Mouse (Mus musculus): Measurements from ENCODE around the gene Uap1l1.
"Not testable (repeated sequence)": the region's sequence is repeated elsewhere in the genome, so short reads cannot be mapped to it uniquely, and the experiment has no call there.

The Uap1l1 gene

DNA sequence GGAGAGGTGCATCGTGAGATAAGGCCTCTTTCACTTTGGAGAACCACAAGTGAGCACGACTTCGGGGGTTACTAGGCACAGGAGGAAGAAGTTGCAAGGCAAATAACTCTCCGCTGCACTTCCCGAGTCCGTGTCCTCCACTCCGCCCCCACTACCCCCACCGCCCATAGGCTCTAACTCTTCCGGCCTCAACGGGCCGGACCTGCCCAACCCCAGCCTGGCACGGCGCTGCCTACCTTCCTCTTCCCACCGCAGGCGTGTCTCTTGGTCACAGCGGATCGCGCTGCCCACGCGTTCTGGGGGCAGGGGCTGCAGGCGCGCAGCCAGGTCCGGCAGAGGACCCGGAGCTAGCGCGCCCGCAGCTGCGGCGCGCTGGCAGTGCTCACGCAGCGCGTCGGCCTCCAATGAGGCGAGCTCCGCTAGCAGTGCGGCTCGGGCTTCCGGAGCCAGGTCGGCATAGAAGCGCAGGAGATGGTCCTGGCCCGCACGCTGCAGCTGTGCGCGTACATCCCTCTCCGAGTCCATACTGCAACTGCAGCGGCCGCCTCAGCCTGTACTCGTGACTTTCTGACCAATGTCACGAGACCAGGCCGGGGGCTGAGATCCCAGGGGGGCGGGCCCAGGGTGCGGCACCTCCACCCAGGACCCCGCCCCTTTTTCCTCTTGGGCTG lies at the start of gene Uap1l1:
Gene Uap1l1, minus strand, starts transcription at position 592 of the 671 bp plus-strand sequence.
- DNase-seq (ENCODE audit: low read depth, low spot score) = peak; percentile 81
- peaks cover 2% of the 10 kb centered on the region; the same call in 1 of the 2 replicates for H3K36me3 ChIP-seq (ENCODE audit: control insufficient read depth, insufficient read depth, low read length, poor library complexity, severe bottlenecking)
- no peaks in the 10 kb centered on the region for H3K27me3 ChIP-seq (ENCODE audit: control insufficient read depth, insufficient read depth, low read length, poor library complexity, severe bottlenecking)

DNA sequence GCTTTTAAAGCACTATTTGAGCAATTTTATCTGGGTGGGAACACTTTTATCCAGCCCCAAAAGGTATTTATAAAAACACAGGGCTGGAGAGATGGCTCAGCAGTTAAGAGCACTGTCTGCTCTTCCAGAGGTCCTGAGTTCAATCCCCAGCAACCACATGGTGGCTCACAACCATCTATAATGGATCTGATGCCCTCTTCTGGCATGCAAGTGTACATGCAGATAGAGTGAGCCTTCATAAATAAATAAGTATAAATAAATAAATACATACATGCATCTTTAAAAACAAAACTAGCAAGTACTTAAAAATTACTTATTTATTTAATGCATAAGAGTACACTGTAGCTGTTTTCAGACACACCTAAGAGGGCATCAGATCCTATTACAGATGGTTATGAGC lies 48.0 kb upstream of the Uap1l1 start:
- not testable (repeated sequence) for H3K27me3 ChIP-seq (ENCODE audit: control insufficient read depth, insufficient read depth, low read length, poor library complexity, severe bottlenecking); DNase-seq (ENCODE audit: low read depth, low spot score)

DNA sequence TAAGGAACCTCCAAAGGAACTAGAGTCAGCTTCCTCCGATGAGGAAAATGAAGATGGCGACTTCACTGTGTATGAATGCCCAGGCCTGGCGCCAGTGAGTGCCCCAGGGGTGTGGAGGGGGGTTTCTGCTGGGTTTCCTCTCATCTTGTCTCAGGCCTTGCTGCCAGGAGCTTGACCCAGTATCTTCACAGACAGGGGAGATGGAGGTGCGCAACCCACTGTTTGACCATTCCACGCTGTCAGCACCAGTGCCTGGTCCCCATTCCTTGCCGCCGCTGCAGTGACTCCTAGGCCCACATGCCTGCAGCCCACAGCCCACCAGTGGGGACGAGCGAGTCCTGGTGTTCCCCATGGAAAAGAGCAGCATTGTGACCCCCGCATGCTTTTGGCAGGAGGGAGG lies 43.4 kb upstream of the Uap1l1 start:
- Histone ChIP-seq H3K27me3 (ENCODE audit: control insufficient read depth, insufficient read depth, low read length, poor library complexity, severe bottlenecking) (no peaks in the 10 kb centered on the region), H3K36me3 (ENCODE audit: control insufficient read depth, insufficient read depth, low read length, poor library complexity, severe bottlenecking) (no peaks in the 10 kb centered on the region)
- no peak for DNase-seq (ENCODE audit: low read depth, low spot score)

More for the DNA sequence above, 48.0 kb upstream of the Uap1l1 start:
- not testable (repeated sequence) for H3K36me3 ChIP-seq (ENCODE audit: control insufficient read depth, insufficient read depth, low read length, poor library complexity, severe bottlenecking)

DNA sequence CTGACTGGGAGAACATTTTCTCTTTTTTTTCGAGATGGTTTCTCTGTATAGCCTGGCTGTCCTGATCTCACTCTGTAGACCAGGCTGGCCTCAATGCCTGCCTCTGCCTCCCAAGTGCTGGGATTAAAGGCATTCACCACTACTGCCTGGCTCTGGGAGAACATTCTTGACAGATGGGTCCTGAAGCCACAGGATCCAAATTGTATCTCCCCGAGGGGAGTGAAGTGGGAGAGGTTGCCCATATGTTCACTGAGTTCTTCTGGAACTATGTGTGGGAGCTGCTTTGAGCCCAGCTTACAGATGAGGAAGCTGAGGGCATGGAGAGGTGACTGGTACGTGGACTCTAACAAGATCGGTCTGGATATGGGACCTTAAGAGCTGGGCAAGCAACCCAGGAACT lies 38.5 kb upstream of the Uap1l1 start:
- no peak for DNase-seq (ENCODE audit: low read depth, low spot score)
- H3K27me3 ChIP-seq (ENCODE audit: control insufficient read depth, insufficient read depth, low read length, poor library complexity, severe bottlenecking) = no peaks in the 10 kb centered on the region
- no peaks in the 10 kb centered on the region for H3K36me3 ChIP-seq (ENCODE audit: control insufficient read depth, insufficient read depth, low read length, poor library complexity, severe bottlenecking)

GRCm38 (mm10) chr2:25402972-25403601 lies 37.6 kb upstream of the Uap1l1 start:
- Histone ChIP-seq H3K36me3 (ENCODE audit: control insufficient read depth, insufficient read depth, low read length, poor library complexity, severe bottlenecking) (no peaks in the 10 kb centered on the region), H3K27me3 (ENCODE audit: control insufficient read depth, insufficient read depth, low read length, poor library complexity, severe bottlenecking) (no peaks in the 10 kb centered on the region)
- DNase-seq (ENCODE audit: low read depth, low spot score) = peak; percentile 13

- DNase-seq (ENCODE audit: low read depth, low spot score) = peak; percentile 89
- H3K27me3 ChIP-seq (ENCODE audit: control insufficient read depth, insufficient read depth, low read length, poor library complexity, severe bottlenecking) = no peaks in the 10 kb centered on the region
- no peaks in the 10 kb centered on the region for H3K36me3 ChIP-seq (ENCODE audit: control insufficient read depth, insufficient read depth, low read length, poor library complexity, severe bottlenecking)
Measured at GRCm38 (mm10) chr2:25402377-25402971, 37.0 kb upstream of the Uap1l1 start.

- peak; percentile 34 for DNase-seq (ENCODE audit: low read depth, low spot score)
- Histone ChIP-seq H3K27me3 (ENCODE audit: control insufficient read depth, insufficient read depth, low read length, poor library complexity, severe bottlenecking) (no peaks in the 10 kb centered on the region), H3K36me3 (ENCODE audit: control insufficient read depth, insufficient read depth, low read length, poor library complexity, severe bottlenecking) (no peaks in the 10 kb centered on the region)
Measured at GRCm38 (mm10) chr2:25400764-25401163, 35.3 kb upstream of the Uap1l1 start.

DNA sequence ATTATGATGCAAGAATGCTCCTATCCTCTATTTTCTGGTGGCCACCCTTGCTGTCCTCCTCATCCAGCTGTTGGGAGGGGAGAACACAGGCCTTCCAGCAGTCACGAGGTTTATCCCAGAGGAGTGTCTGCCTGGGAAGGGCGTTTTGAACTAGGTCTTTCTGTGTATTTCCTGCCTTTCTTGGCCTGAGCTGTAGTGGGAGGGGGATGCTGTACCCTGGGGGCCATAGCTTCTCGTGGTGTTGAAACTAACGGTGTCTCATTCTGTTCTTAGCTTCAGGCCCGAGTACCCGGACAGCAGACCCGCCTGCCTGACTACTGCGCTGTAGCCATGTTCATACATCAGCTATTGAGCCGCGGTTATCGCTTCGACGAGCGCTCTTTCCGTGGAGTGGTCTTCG lies 34.8 kb upstream of the Uap1l1 start:
- Histone ChIP-seq H3K36me3 (ENCODE audit: control insufficient read depth, insufficient read depth, low read length, poor library complexity, severe bottlenecking) (no peaks in the 10 kb centered on the region), H3K27me3 (ENCODE audit: control insufficient read depth, insufficient read depth, low read length, poor library complexity, severe bottlenecking) (no peaks in the 10 kb centered on the region)
- DNase-seq (ENCODE audit: low read depth, low spot score) = no peak

- Histone ChIP-seq H3K27me3 (ENCODE audit: control insufficient read depth, insufficient read depth, low read length, poor library complexity, severe bottlenecking) (no peaks in the 10 kb centered on the region), H3K36me3 (ENCODE audit: control insufficient read depth, insufficient read depth, low read length, poor library complexity, severe bottlenecking) (no peaks in the 10 kb centered on the region)
- no peak for DNase-seq (ENCODE audit: low read depth, low spot score)
Measured at GRCm38 (mm10) chr2:25399051-25399450, 33.6 kb upstream of the Uap1l1 start, which contains the start of gene Npdc1. Gene Npdc1, plus strand, starts transcription at chr2:25399351.

GRCm38 (mm10) chr2:25398065-25398464 lies 32.6 kb upstream of the Uap1l1 start:
- no peaks in the 10 kb centered on the region for H3K27me3 ChIP-seq (ENCODE audit: control insufficient read depth, insufficient read depth, low read length, poor library complexity, severe bottlenecking)
- DNase-seq (ENCODE audit: low read depth, low spot score) = no peak
- H3K36me3 ChIP-seq (ENCODE audit: control insufficient read depth, insufficient read depth, low read length, poor library complexity, severe bottlenecking) = no peaks in the 10 kb centered on the region

DNA sequence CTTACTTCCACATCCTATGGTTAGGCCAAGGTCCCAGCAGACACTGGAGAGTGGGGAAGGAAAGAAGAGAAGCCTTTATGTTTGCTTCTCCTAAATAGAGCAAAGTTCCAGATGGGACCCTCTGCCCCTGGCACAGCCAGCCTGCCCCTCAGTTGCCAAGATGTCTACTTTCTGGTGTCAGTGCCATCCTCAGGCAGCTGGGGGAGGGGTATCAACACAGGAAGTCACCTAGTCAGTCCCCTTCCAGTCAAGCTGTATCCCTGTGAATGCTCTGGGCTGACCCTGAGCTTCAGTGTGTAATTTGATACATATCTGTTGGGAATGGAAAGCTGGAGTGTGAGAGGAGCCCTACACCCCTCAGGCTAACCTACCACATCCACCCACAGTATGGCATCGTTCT lies 31.5 kb upstream of the Uap1l1 start:
- no peaks in the 10 kb centered on the region for H3K27me3 ChIP-seq (ENCODE audit: control insufficient read depth, insufficient read depth, low read length, poor library complexity, severe bottlenecking)
- H3K36me3 ChIP-seq (ENCODE audit: control insufficient read depth, insufficient read depth, low read length, poor library complexity, severe bottlenecking) = no peaks in the 10 kb centered on the region
- no peak for DNase-seq (ENCODE audit: low read depth, low spot score)

DNA sequence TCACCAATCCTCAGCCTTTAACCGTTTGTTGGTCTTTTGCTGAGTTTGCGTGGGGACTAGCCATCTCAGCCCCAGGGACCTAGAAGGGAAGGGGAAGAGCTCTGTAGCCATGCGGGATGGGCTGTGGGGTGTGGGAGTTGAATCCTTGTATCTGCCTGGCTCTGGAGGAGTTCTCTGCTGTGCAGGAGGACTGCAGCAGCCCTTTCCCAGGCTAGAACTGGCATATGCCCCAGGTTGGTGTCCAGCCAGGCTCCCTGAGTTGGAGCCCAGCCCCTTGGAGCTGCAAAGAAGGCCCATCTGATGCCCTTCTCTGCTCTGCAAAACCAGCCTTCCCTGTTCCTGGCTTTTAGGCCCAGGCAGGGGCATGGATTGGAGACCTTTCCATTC lies 31.1 kb upstream of the Uap1l1 start:
- H3K27me3 ChIP-seq (ENCODE audit: control insufficient read depth, insufficient read depth, low read length, poor library complexity, severe bottlenecking) = no peaks in the 10 kb centered on the region
- no peak for DNase-seq (ENCODE audit: low read depth, low spot score)

GRCm38 (mm10) chr2:25395721-25396596 lies 30.5 kb upstream of the Uap1l1 start, which contains the start of gene Entpd2:
Gene Entpd2, plus strand, starts transcription at chr2:25395874.
- no peaks in the 10 kb centered on the region for H3K27me3 ChIP-seq (ENCODE audit: control insufficient read depth, insufficient read depth, low read length, poor library complexity, severe bottlenecking)
- H3K36me3 ChIP-seq (ENCODE audit: control insufficient read depth, insufficient read depth, low read length, poor library complexity, severe bottlenecking) = no peaks in the 10 kb centered on the region
- DNase-seq (ENCODE audit: low read depth, low spot score) = peak; percentile 36

More for the DNA sequence above, 31.1 kb upstream of the Uap1l1 start:
- no peaks in the 10 kb centered on the region for H3K36me3 ChIP-seq (ENCODE audit: control insufficient read depth, insufficient read depth, low read length, poor library complexity, severe bottlenecking)

- Histone ChIP-seq H3K27me3 (ENCODE audit: control insufficient read depth, insufficient read depth, low read length, poor library complexity, severe bottlenecking) (no peaks in the 10 kb centered on the region), H3K36me3 (ENCODE audit: control insufficient read depth, insufficient read depth, low read length, poor library complexity, severe bottlenecking) (no peaks in the 10 kb centered on the region)
- no peak for DNase-seq (ENCODE audit: low read depth, low spot score)
Measured at GRCm38 (mm10) chr2:25394281-25395221, 29.1 kb upstream of the Uap1l1 start.
